Mouse (Mus musculus): ENCODE data around the gene Ryr3. TPM values are rescaled to one million over a fixed set of nuclear protein-coding genes. Genes with fewer than 3 reads are reported as not detected.

Ryr3 gene
- polyA plus RNA-seq, 1 experiment from 2014 or later = 0.14 TPM

DNA sequence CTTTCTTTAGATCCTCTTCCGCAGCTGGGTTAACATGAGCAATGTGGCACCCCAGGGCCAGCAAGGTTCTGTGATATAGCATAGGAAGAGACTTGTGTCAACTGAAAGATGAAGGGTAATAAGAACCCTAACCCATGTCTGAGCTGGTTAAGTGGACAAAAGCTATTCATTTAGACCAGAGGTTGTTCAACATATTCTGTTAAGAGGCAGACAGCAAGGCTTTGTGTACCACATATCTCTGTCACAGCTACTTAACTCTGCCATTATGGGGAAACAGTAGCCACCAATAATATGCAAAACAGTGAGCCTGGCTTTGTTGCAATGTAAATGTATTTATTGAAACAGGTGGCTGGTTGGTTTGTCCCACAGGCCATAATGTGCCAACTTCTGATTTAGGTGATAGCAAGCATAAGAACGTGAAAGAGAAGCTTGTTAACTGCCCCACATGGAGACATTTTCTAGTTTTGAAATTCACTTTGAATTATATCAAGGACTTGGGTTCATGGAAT, 350.8 kb downstream of the Ryr3 start:
- H3K9ac ChIP-seq (ENCODE audit: low read depth, low read length) = no peak overlapping the region
- H3K9me3 ChIP-seq (ENCODE audit: control insufficient read depth, low read length) = no peaks in the 10 kb centered on the region
- 79% methylated on average over 2 of the region's 2 CpGs for WGBS
- no peaks in the 10 kb centered on the region for H3K27me3 ChIP-seq (replicated peaks; ENCODE audit: control insufficient read depth, insufficient read depth, low read length)
- no peak overlapping the region for H3K27ac ChIP-seq (ENCODE audit: low read depth, low read length)
- DNase-seq (ENCODE audit: low spot score) = no peak
- H3K36me3 ChIP-seq (ENCODE audit: control insufficient read depth, insufficient read depth, low read length) = no peaks in the 10 kb centered on the region
- no peaks in the 10 kb centered on the region for H3K4me1 ChIP-seq (replicated peaks; ENCODE audit: control insufficient read depth, insufficient read depth, low read length)
- ATAC-seq (replicated peaks; ENCODE audit: low FRiP score) = no peak
- H3K4me2 ChIP-seq = no peak overlapping the region
- H3K4me3 ChIP-seq (ENCODE audit: low read depth, low read length) = no peak overlapping the region

DNA sequence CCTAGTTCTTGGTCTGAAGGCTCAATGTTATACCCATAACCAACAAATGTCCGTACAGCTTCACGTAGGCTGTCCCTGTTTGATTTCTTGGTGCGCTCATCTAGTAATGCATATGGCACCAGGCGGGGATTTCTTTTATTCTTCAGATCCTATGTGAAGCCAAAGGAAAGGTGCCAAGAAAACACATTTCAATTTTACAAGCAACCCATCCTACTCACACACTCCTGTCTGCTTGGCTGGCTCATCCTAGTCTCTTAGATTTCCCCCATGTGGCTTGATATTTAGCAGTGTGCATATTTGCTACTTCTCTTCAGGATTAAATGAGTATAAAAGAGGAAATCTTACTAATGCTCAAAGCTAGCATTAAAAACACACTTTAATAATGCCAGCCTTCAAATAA, 355.1 kb downstream of the Ryr3 start:
- 92% methylated on average over 4 of the region's 4 CpGs for WGBS
- H3K36me3 ChIP-seq (ENCODE audit: control insufficient read depth, insufficient read depth, low read length) = no peaks in the 10 kb centered on the region

DNA sequence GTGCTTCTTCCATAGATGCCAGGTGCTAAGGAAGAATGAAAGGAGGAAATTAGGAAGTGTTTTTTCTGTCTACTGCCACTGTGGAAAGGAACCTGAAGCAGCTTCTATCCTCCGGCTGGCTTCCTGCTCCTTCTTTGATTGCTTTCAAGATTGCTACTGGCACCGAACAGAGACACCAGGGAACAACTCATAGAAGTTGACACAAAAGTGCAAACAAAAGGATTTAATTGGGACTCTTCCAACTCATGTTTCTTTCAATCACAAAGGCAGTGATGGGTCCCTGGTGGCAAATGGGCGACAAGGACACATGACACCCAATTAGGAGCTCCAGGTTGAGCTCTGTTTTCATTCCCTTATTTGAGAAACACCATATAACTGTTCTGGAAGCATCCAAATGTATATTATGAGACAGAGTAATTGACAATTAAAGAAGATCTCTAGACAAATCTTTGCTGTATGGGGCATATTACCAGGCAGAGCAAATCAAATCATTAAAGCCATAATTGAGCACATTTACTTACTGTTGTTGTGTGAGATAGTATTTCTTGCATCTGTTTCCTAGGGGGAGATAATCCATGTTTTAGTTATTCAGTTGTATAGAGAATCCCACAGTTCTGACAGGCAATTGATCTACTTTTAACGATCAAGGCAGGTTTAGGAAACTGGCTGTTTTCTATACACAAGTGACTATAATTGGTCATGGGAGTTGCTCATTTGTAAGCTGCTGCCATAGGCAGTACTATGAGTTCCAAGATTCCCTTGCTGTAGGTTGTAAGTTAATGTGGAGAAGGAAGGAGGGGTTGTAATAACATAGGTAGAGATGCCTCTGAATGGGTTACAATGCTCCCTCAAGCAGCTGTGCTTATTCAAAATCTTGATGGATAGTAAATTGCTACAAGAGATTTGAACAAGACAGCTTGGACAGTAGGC, 371.0 kb downstream of the Ryr3 start:
- no peak for ATAC-seq (replicated peaks; ENCODE audit: low FRiP score)
- 69% methylated on average over 4 of the region's 4 CpGs for WGBS
- Histone ChIP-seq H3K9me3 (ENCODE audit: control insufficient read depth, low read length) (peaks cover 2% of the 10 kb centered on the region), H3K27me3 (replicated peaks; ENCODE audit: control insufficient read depth, insufficient read depth, low read length) (no peaks in the 10 kb centered on the region), H3K4me2 (no peak overlapping the region), H3K4me3 (ENCODE audit: low read depth, low read length) (no peak overlapping the region), H3K4me1 (replicated peaks; ENCODE audit: control insufficient read depth, insufficient read depth, low read length) (no peaks in the 10 kb centered on the region), H3K9ac (ENCODE audit: low read depth, low read length) (no peak overlapping the region), H3K27ac (ENCODE audit: low read depth, low read length) (no peak overlapping the region), H3K36me3 (ENCODE audit: control insufficient read depth, insufficient read depth, low read length) (no peaks in the 10 kb centered on the region)
- DNase-seq (ENCODE audit: low spot score) = no peak

More for the DNA sequence above, 355.1 kb downstream of the Ryr3 start:
- DNase-seq (ENCODE audit: low spot score) (no peak), ATAC-seq (replicated peaks; ENCODE audit: low FRiP score) (no peak)
- H3K27ac ChIP-seq (ENCODE audit: low read depth, low read length) = no peak overlapping the region
- no peak overlapping the region for H3K4me3 ChIP-seq (ENCODE audit: low read depth, low read length)
- no peak overlapping the region for H3K9ac ChIP-seq (ENCODE audit: low read depth, low read length)
- no peaks in the 10 kb centered on the region for H3K4me1 ChIP-seq (replicated peaks; ENCODE audit: control insufficient read depth, insufficient read depth, low read length)
- no peak overlapping the region for H3K4me2 ChIP-seq
- H3K9me3 ChIP-seq (ENCODE audit: control insufficient read depth, low read length) = no peaks in the 10 kb centered on the region
- no peaks in the 10 kb centered on the region for H3K27me3 ChIP-seq (replicated peaks; ENCODE audit: control insufficient read depth, insufficient read depth, low read length)

GRCm38 (mm10) chr2:112842877-112843276, 374.0 kb downstream of the Ryr3 start:
- no peaks in the 10 kb centered on the region for H3K9me3 ChIP-seq (ENCODE audit: control insufficient read depth, low read length)
- no peaks in the 10 kb centered on the region for H3K27me3 ChIP-seq (replicated peaks; ENCODE audit: control insufficient read depth, insufficient read depth, low read length)
- H3K36me3 ChIP-seq (ENCODE audit: control insufficient read depth, insufficient read depth, low read length) = no peaks in the 10 kb centered on the region
- ATAC-seq (replicated peaks; ENCODE audit: low FRiP score) = no peak
- DNase-seq (ENCODE audit: low spot score) = no peak
- WGBS = 30% methylated on average over 3 of the region's 3 CpGs
- H3K4me2 ChIP-seq = no peak overlapping the region
- no peak overlapping the region for H3K4me3 ChIP-seq (ENCODE audit: low read depth, low read length)
- H3K4me1 ChIP-seq (replicated peaks; ENCODE audit: control insufficient read depth, insufficient read depth, low read length) = no peaks in the 10 kb centered on the region
- no peak overlapping the region for H3K9ac ChIP-seq (ENCODE audit: low read depth, low read length)
- H3K27ac ChIP-seq (ENCODE audit: low read depth, low read length) = no peak overlapping the region

DNA sequence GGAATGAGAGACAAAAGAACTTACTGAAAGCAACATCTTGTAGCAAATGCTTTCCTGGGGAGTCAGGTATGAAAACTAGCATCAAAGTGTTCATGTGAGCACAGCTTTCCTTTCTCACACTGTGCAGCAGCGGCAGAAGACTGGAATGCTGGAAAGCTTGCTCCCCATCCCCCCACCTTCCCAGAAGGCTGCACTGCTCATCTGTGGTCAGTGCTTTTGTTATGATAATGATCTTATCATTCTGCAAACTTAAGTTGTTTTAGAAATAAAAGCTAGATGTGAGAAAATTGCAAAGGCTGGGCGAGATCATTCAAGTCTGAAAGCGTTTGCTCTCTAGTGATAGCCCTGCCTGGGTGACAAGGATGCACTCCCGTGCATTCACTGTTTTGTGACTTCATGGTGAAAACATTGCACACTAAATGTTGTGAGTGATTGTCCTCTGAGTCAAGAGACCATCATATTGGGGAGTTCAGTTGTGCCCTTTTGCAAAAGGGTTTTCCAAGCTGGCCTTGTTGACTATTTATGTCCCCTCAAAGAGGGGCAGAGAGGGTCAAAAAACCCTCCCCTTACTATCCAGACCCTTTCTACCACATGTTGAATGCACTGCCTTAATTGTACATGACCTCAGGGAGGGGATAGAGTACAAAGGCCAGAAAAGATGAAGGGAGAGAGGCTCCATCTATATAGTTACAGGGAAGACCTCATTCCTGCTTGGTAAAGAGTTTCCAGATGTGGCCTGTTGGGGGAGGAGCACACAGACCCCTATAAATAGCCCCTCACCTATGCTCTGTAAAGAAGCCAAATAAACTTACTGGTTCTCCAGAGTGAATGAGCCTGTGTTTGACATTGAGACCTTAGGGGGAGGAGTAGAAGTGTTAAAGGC, 385.2 kb downstream of the Ryr3 start:
- Histone ChIP-seq H3K4me3 (ENCODE audit: low read depth, low read length) (no peak overlapping the region), H3K4me1 (replicated peaks; ENCODE audit: control insufficient read depth, insufficient read depth, low read length) (no peaks in the 10 kb centered on the region), H3K27me3 (replicated peaks; ENCODE audit: control insufficient read depth, insufficient read depth, low read length) (no peaks in the 10 kb centered on the region), H3K4me2 (no peak overlapping the region), H3K27ac (ENCODE audit: low read depth, low read length) (no peak overlapping the region), H3K9me3 (ENCODE audit: control insufficient read depth, low read length) (no peaks in the 10 kb centered on the region), H3K9ac (ENCODE audit: low read depth, low read length) (no peak overlapping the region), H3K36me3 (ENCODE audit: control insufficient read depth, insufficient read depth, low read length) (no peaks in the 10 kb centered on the region)
- ATAC-seq (replicated peaks; ENCODE audit: low FRiP score) = no peak
- 48% methylated on average over 4 of the region's 4 CpGs for WGBS
- no peak for DNase-seq (ENCODE audit: low spot score)

- H3K4me3 ChIP-seq (ENCODE audit: low read depth, low read length) = no peak overlapping the region
- H3K27ac ChIP-seq (ENCODE audit: low read depth, low read length) = no peak overlapping the region
- H3K27me3 ChIP-seq (replicated peaks; ENCODE audit: control insufficient read depth, insufficient read depth, low read length) = no peaks in the 10 kb centered on the region
- no peak overlapping the region for H3K9ac ChIP-seq (ENCODE audit: low read depth, low read length)
- H3K36me3 ChIP-seq (ENCODE audit: control insufficient read depth, insufficient read depth, low read length) = no peaks in the 10 kb centered on the region
- no peak for ATAC-seq (replicated peaks; ENCODE audit: low FRiP score)
- no peaks in the 10 kb centered on the region for H3K9me3 ChIP-seq (ENCODE audit: control insufficient read depth, low read length)
- DNase-seq (ENCODE audit: low spot score) = no peak
- no peaks in the 10 kb centered on the region for H3K4me1 ChIP-seq (replicated peaks; ENCODE audit: control insufficient read depth, insufficient read depth, low read length)
- no peak overlapping the region for H3K4me2 ChIP-seq
- WGBS = 33% methylated on average over 4 of the region's 4 CpGs
Observed at GRCm38 (mm10) chr2:112826571-112826970, 390.3 kb downstream of the Ryr3 start.

DNA sequence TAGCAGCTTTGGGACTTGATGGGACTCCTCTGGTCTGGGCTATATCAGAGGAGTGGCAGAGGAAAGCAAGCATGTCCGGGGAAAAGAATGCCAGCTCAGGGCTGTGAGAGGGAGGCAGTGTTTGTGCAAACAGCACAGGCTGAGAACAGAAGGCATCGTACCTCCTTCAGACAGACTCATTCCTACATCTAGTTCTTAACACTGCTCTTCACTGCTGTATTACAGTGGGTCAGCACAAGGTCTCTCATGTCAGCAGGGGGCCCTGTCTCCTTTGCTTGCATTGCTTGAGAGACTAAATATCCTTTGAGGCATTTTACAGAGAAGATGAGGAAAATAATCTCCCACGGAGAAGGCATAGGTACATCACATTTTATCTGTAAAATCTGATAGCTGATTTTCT, 394.2 kb downstream of the Ryr3 start:
- WGBS = 53% methylated on average over 3 of the region's 3 CpGs
- H3K27me3 ChIP-seq (replicated peaks; ENCODE audit: control insufficient read depth, insufficient read depth, low read length) = no peaks in the 10 kb centered on the region
- H3K9ac ChIP-seq (ENCODE audit: low read depth, low read length) = no peak overlapping the region
- no peaks in the 10 kb centered on the region for H3K9me3 ChIP-seq (ENCODE audit: control insufficient read depth, low read length)
- DNase-seq (ENCODE audit: low spot score) = no peak
- no peak overlapping the region for H3K4me3 ChIP-seq (ENCODE audit: low read depth, low read length)
- no peaks in the 10 kb centered on the region for H3K4me1 ChIP-seq (replicated peaks; ENCODE audit: control insufficient read depth, insufficient read depth, low read length)
- no peak for ATAC-seq (replicated peaks; ENCODE audit: low FRiP score)
- H3K27ac ChIP-seq (ENCODE audit: low read depth, low read length) = no peak overlapping the region
- H3K36me3 ChIP-seq (ENCODE audit: control insufficient read depth, insufficient read depth, low read length) = no peaks in the 10 kb centered on the region
- no peak overlapping the region for H3K4me2 ChIP-seq

DNA sequence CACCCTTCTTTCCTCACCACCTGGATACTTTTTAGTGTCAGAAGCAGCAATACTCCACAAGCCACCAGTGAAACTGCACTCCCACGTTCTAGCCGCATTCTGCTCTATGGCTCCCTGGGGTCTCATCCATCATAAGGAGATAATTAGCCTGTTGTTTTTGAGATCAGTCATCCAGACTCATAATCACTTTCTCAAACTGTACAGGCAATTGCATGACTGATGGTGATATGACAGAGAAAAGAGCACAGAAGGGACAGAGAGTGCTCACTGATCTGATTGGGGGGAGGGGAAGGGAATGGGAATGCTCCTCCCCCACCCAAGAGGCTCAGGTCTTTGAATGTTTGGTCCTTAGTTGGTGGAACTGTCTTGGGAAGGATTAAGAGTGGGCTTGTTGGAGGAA, 397.8 kb downstream of the Ryr3 start:
- Histone ChIP-seq H3K9me3 (ENCODE audit: control insufficient read depth, low read length) (no peaks in the 10 kb centered on the region), H3K27ac (ENCODE audit: low read depth, low read length) (no peak overlapping the region), H3K36me3 (ENCODE audit: control insufficient read depth, insufficient read depth, low read length) (no peaks in the 10 kb centered on the region), H3K27me3 (replicated peaks; ENCODE audit: control insufficient read depth, insufficient read depth, low read length) (no peaks in the 10 kb centered on the region), H3K9ac (ENCODE audit: low read depth, low read length) (no peak overlapping the region), H3K4me2 (no peak overlapping the region), H3K4me1 (replicated peaks; ENCODE audit: control insufficient read depth, insufficient read depth, low read length) (no peaks in the 10 kb centered on the region), H3K4me3 (ENCODE audit: low read depth, low read length) (no peak overlapping the region)
- ATAC-seq (replicated peaks; ENCODE audit: low FRiP score) = no peak
- DNase-seq (ENCODE audit: low spot score) = no peak
- WGBS = 67% methylated on average over 2 of the region's 2 CpGs
